Mouse (Mus musculus): ENCODE data around the gene Slc41a2. TPM values are rescaled to one million over a fixed set of nuclear protein-coding genes. Genes with fewer than 3 reads are reported as not detected.
"Not testable (repeated sequence)": the region's sequence is repeated elsewhere in the genome, so short reads cannot be mapped to it uniquely, and the experiment has no call there.

Slc41a2 gene
- polyA plus RNA-seq, 1 experiment from 2014 or later, result 0.90 TPM

DNA sequence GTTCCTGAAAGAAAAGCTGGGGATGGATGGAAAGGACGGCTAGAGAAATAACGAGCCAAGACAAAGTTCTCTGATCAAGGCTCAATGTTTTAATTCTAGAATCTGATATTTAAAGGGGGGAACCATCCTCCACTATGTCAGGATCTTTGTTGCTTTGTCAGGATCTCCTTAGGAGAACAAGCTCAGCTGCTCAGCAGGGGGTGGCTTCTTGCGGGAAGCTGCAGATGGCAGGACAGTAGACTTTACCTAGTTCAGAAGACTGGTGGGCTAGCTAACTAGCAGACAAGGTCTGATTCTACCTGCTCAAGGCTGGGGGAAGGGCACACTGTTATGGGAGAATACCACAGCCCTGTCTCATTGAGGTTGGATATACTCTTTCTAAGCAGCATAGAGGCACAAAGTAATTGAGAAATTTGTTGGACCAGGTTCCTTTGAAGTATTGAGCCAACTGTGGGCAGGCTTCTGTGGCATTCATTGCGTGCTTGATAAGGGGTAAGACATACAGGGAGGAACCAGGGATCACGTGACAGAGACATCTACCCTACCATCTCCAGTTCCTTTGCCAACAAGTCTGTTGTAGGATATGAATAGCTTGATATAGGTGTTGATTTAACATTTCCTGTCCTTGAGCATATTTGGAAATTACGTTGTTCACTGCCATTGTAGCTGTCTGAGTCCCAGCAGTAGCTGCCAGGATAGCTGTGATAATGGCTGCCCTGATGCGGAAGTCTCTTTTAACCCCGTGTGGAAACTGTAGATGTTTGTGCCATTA, 39.4 kb upstream of the Slc41a2 start:
- Histone ChIP-seq H3K4me3 (ENCODE audit: low read depth, low read length) (no peak overlapping the region), H3K27ac (ENCODE audit: low read depth, low read length) (no peak overlapping the region), H3K9me3 (ENCODE audit: control insufficient read depth, low read length) (no peaks in the 10 kb centered on the region), H3K4me2 (replicated peaks; ENCODE audit: low read depth, low read length) (no peak overlapping the region), H3K4me1 (replicated peaks; ENCODE audit: control insufficient read depth, insufficient read depth, low read length) (no peaks in the 10 kb centered on the region), H3K9ac (ENCODE audit: low read depth, low read length) (no peak overlapping the region), H3K27me3 (ENCODE audit: control insufficient read depth, insufficient read depth, low read length) (no peaks in the 10 kb centered on the region), H3K36me3 (ENCODE audit: control insufficient read depth, insufficient read depth, low read length) (peaks cover 3% of the 10 kb centered on the region; the same call in 1 of the 2 replicates)
- ATAC-seq (ENCODE audit: low FRiP score) (no peak), DNase-seq (ENCODE audit: low spot score) (no peak)
- 93% methylated on average over 8 of the region's 8 CpGs for whole genome bisulfite sequencing

DNA sequence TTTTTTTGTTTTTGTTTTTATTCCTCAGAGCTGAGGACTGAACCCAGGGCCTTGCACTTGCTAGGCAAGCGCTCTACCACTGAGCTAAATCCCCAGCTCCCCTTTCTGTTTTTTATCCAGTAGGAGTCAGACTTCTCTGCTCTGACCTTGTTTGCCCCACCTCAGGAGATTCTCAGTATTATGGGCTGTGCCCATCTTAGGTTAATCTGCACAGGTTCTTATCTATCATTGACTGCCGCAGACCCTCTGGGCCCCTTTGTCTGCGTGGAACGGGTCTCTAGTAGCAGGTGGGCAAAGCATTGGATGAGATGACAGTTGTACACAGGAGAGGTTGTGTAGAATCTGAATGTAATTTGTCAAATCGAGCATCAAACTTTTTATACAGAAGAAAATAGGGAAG, 37.8 kb upstream of the Slc41a2 start:
- not testable (repeated sequence) for DNase-seq (ENCODE audit: low spot score); H3K9ac ChIP-seq (ENCODE audit: low read depth, low read length); H3K27me3 ChIP-seq (ENCODE audit: control insufficient read depth, insufficient read depth, low read length); H3K4me2 ChIP-seq (replicated peaks; ENCODE audit: low read depth, low read length); ATAC-seq (ENCODE audit: low FRiP score); H3K4me1 ChIP-seq (replicated peaks; ENCODE audit: control insufficient read depth, insufficient read depth, low read length); H3K36me3 ChIP-seq (ENCODE audit: control insufficient read depth, insufficient read depth, low read length); H3K4me3 ChIP-seq (ENCODE audit: low read depth, low read length); H3K27ac ChIP-seq (ENCODE audit: low read depth, low read length); H3K9me3 ChIP-seq (ENCODE audit: control insufficient read depth, low read length)
- WGBS, result 99% methylated on average over 5 of the region's 5 CpGs

DNA sequence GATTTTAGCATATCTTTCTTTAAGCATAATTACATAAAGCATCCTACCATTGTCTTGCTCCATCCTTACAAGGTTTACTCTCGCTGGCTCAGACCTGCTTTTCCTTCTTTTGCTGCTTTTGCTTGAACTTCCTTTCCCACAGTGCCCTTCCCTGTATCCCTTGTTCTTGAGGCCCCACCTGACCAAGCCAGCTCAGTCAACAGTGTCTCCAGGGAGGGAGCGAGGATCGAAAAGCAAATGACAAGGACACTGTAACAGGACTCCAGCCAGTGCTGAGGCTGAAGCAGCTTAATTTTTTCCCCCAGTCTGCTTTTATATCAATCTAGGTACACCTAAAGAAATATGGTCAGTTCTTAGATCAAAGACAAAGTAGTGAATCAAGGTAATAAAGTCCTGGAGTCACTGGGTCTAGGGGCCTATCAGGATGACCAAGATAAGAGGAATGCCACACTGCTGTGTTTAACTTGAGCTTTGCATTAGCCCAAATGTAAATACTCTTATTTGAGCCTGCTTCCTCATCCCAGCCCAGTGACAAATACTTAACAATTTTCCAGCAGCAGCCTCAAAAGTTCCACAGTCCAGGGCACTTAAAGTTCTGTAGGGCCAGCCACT, 36.5 kb upstream of the Slc41a2 start:
- no peak overlapping the region for H3K4me3 ChIP-seq (ENCODE audit: low read depth, low read length)
- WGBS, result 86% methylated on average over 3 of the region's 3 CpGs
- H3K36me3 ChIP-seq (ENCODE audit: control insufficient read depth, insufficient read depth, low read length), result peaks cover 3% of the 10 kb centered on the region; the same call in 1 of the 2 replicates

DNA sequence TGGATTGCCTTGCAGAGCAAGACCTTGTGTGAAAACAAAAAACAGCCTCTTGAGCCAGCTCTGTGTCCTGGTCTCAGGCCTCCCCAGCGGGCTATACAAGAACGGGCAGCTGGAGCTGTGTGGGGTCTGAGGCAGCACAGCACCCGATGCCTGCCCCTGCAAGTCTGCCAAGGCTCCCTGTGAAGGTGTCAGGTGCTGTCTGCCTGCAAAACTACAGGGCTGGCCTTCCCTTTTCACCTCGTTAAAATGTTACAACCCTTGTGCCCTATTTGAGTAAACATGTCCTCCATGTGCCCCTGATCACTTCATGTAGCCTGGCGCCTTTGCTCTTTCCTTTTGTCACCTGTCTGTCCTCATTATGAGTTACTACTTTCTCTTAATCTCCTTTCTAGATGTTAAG, 31.2 kb upstream of the Slc41a2 start:
- Histone ChIP-seq H3K27ac (ENCODE audit: low read depth, low read length) (no peak overlapping the region), H3K4me2 (replicated peaks; ENCODE audit: low read depth, low read length) (no peak overlapping the region), H3K27me3 (ENCODE audit: control insufficient read depth, insufficient read depth, low read length) (no peaks in the 10 kb centered on the region), H3K36me3 (ENCODE audit: control insufficient read depth, insufficient read depth, low read length) (peaks cover 17% of the 10 kb centered on the region; the same call in 1 of the 2 replicates), H3K4me3 (ENCODE audit: low read depth, low read length) (no peak overlapping the region), H3K9me3 (ENCODE audit: control insufficient read depth, low read length) (no peaks in the 10 kb centered on the region), H3K9ac (ENCODE audit: low read depth, low read length) (no peak overlapping the region), H3K4me1 (replicated peaks; ENCODE audit: control insufficient read depth, insufficient read depth, low read length) (no peaks in the 10 kb centered on the region)
- DNase-seq (ENCODE audit: low spot score) (no peak), ATAC-seq (ENCODE audit: low FRiP score) (no peak)
- 90% methylated on average over 5 of the region's 5 CpGs for WGBS

More for the DNA sequence above, 36.5 kb upstream of the Slc41a2 start:
- H3K27ac ChIP-seq (ENCODE audit: low read depth, low read length), result no peak overlapping the region
- H3K4me2 ChIP-seq (replicated peaks; ENCODE audit: low read depth, low read length), result no peak overlapping the region
- DNase-seq (ENCODE audit: low spot score) (no peak), ATAC-seq (ENCODE audit: low FRiP score) (no peak)
- H3K9me3 ChIP-seq (ENCODE audit: control insufficient read depth, low read length), result no peaks in the 10 kb centered on the region
- H3K27me3 ChIP-seq (ENCODE audit: control insufficient read depth, insufficient read depth, low read length), result no peaks in the 10 kb centered on the region
- H3K9ac ChIP-seq (ENCODE audit: low read depth, low read length), result no peak overlapping the region
- no peaks in the 10 kb centered on the region for H3K4me1 ChIP-seq (replicated peaks; ENCODE audit: control insufficient read depth, insufficient read depth, low read length)

DNA sequence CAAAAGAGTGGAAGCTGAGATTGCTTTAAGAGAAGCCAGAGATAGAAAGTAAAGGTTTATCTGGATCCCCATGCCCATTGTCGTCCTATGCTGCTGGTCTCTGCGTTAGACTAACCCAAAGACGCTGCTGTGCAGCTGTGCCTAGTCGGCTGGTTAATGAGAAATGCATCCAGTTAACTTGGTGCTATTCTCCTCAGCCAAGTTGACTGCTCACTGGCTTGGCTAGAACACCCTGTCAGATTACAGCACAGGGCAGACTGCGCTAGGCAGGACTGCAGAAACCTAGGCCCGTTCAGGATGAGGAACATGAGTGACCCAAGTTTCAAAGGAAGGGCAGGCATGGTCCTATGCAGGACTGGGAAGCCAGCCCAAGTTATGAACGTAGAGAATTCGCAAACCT, 25.8 kb upstream of the Slc41a2 start:
- no peak overlapping the region for H3K27ac ChIP-seq (ENCODE audit: low read depth, low read length)
- peaks cover 17% of the 10 kb centered on the region; the same call in 1 of the 2 replicates for H3K36me3 ChIP-seq (ENCODE audit: control insufficient read depth, insufficient read depth, low read length)
- no peak for ATAC-seq (ENCODE audit: low FRiP score)
- DNase-seq (ENCODE audit: low spot score), result no peak
- H3K4me2 ChIP-seq (replicated peaks; ENCODE audit: low read depth, low read length), result no peak overlapping the region
- H3K4me3 ChIP-seq (ENCODE audit: low read depth, low read length), result no peak overlapping the region
- no peaks in the 10 kb centered on the region for H3K27me3 ChIP-seq (ENCODE audit: control insufficient read depth, insufficient read depth, low read length)
- peaks cover 5% of the 10 kb centered on the region; the same call in 1 of the 2 replicates for H3K4me1 ChIP-seq (replicated peaks; ENCODE audit: control insufficient read depth, insufficient read depth, low read length)
- WGBS, result 97% methylated on average over 8 of the region's 8 CpGs
- H3K9ac ChIP-seq (ENCODE audit: low read depth, low read length), result no peak overlapping the region
- no peaks in the 10 kb centered on the region for H3K9me3 ChIP-seq (ENCODE audit: control insufficient read depth, low read length)

DNA sequence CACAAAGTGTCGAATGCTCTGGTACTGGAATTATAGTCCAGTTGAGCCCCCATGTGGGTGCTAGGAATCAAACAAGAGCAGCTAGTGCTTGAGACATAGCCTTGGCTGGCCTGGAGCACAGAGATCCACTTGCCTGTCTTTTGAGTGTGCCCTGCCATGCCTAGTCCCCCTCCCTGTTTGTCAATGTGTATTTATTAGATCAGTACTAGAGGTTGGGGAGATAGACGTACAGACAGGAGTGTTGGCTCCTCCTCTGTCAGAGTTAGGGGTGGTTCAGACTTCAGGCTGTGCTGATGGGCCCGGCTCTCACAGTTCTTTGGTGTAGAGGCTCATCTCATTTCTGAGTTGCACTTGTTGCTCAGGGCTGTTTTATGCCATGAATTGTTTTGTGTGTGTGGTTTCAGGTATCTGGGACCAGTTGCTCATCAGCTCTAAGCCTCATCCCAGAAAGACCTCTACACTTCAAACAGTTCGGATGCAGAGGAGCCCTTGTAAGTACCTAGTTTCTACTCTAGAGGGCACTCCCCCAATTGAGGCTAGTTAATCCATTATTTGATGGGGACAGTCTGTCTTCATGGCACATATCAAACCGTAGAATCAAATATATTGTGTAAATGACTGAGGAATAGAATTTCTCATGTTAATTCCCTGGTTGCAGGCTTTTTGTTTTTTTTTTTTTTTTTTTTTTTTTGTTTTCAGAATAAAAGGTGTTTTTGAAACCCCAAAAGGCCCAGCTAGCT, 24.1 kb upstream of the Slc41a2 start:
- H3K4me1 ChIP-seq (replicated peaks; ENCODE audit: control insufficient read depth, insufficient read depth, low read length), result peaks cover 5% of the 10 kb centered on the region; the same call in 1 of the 2 replicates
- no peaks in the 10 kb centered on the region for H3K9me3 ChIP-seq (ENCODE audit: control insufficient read depth, low read length)
- peaks cover 12% of the 10 kb centered on the region; the same call in 1 of the 2 replicates for H3K36me3 ChIP-seq (ENCODE audit: control insufficient read depth, insufficient read depth, low read length)
- WGBS, result 59% methylated on average over 5 of the region's 5 CpGs
- ATAC-seq (ENCODE audit: low FRiP score), result no peak
- H3K27ac ChIP-seq (ENCODE audit: low read depth, low read length), result no peak overlapping the region
- 0 out of 2 replicates have a peak overlapping the region, but pooled peaks have one; percentile 2 for H3K4me3 ChIP-seq (ENCODE audit: low read depth, low read length)
- peak overlapping the region; percentile 57; the same call in 1 of the 2 replicates for H3K4me2 ChIP-seq (replicated peaks; ENCODE audit: low read depth, low read length)
- H3K27me3 ChIP-seq (ENCODE audit: control insufficient read depth, insufficient read depth, low read length), result no peaks in the 10 kb centered on the region
- DNase-seq (ENCODE audit: low spot score), result peak; percentile 36
- H3K9ac ChIP-seq (ENCODE audit: low read depth, low read length), result no peak overlapping the region

DNA sequence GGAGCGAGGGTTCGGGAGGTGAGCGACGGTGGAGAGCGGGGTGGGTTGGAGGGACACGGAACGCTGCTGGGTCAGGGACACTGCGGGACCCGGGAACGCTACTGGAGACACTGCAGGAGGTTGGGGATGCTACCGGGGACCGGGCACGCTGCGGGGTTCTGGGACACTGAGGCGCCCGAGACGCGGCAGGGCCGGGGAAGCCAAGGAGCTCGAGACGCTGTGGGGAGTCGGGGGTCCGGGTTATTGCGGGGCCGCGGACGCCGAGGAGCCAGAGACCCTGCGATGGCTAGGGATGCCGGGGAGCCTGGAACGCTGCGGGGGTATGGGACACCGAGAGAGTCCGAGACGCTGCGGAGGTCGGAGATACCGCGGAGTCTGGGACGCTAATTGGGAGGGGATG, 22.7 kb upstream of the Slc41a2 start:
- H3K36me3 ChIP-seq (ENCODE audit: control insufficient read depth, insufficient read depth, low read length), result peaks cover 3% of the 10 kb centered on the region; the same call in 1 of the 2 replicates
- whole genome bisulfite sequencing, result under 1% methylated on average over 40 of the region's 40 CpGs
- H3K4me1 ChIP-seq (replicated peaks; ENCODE audit: control insufficient read depth, insufficient read depth, low read length), result peaks cover 5% of the 10 kb centered on the region; the same call in 1 of the 2 replicates
- no peak overlapping the region for H3K27ac ChIP-seq (ENCODE audit: low read depth, low read length)
- peak overlapping the region; percentile 80 for H3K9ac ChIP-seq (ENCODE audit: low read depth, low read length)
- H3K4me2 ChIP-seq (replicated peaks; ENCODE audit: low read depth, low read length), result peak overlapping the region; percentile 57
- no peaks in the 10 kb centered on the region for H3K9me3 ChIP-seq (ENCODE audit: control insufficient read depth, low read length)
- peak overlapping the region; percentile 73 for H3K4me3 ChIP-seq (ENCODE audit: low read depth, low read length)
- no peaks in the 10 kb centered on the region for H3K27me3 ChIP-seq (ENCODE audit: control insufficient read depth, insufficient read depth, low read length)
- ATAC-seq (ENCODE audit: low FRiP score), result peak; percentile 33; the same call in 1 of the 2 replicates
- DNase-seq (ENCODE audit: low spot score), result no peak

DNA sequence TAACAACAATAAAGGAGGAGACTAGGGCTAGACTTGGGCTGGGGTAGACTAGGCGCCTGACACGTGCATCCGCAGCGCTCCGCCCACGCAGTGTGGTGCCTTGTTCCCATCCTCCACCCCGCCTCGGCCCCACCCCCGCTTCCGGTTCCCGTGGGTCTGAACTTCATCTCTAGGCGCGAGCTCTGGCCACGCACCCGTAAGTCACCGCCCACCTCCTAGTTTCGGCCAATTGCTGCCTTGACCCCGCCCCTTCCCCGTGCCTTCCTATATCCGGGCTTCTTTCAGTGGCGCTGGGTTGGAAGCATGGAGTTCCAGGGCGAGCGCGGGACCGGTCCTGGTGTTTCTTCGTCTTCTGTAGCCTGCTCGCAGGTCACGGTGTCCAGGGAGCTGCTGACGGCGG, 22.3 kb upstream of the Slc41a2 start, which contains the start of gene D10Wsu102e:
Gene D10Wsu102e, plus strand, starts transcription at position 266 of the 400 bp plus-strand sequence.
- DNase-seq (ENCODE audit: low spot score), result peak; percentile 97

More for the DNA sequence above, 22.3 kb upstream of the Slc41a2 start, which contains the start of gene D10Wsu102e:
- H3K9me3 ChIP-seq (ENCODE audit: control insufficient read depth, low read length), result no peaks in the 10 kb centered on the region
- H3K36me3 ChIP-seq (ENCODE audit: control insufficient read depth, insufficient read depth, low read length), result peaks cover 3% of the 10 kb centered on the region; the same call in 1 of the 2 replicates
- peak; percentile 99 for ATAC-seq (ENCODE audit: low FRiP score)
- H3K27ac ChIP-seq (ENCODE audit: low read depth, low read length), result no peak within 1 kb of the TSS
- H3K4me2 ChIP-seq (replicated peaks; ENCODE audit: low read depth, low read length), result peak within 1 kb of the TSS; percentile 57
- H3K9ac ChIP-seq (ENCODE audit: low read depth, low read length), result peak within 1 kb of the TSS; percentile 80
- under 1% methylated on average over 30 of the region's 30 CpGs for WGBS
- H3K4me1 ChIP-seq (replicated peaks; ENCODE audit: control insufficient read depth, insufficient read depth, low read length), result peaks cover 5% of the 10 kb centered on the region; the same call in 1 of the 2 replicates
- H3K4me3 ChIP-seq (ENCODE audit: low read depth, low read length), result peak within 1 kb of the TSS; percentile 73
- H3K27me3 ChIP-seq (ENCODE audit: control insufficient read depth, insufficient read depth, low read length), result no peaks in the 10 kb centered on the region
